Mouse (Mus musculus) megakaryocyte, embryonic 14.5 days (primary cell): ENCODE data around the gene Rhbdd2. TPM values are rescaled to one million over a fixed set of nuclear protein-coding genes. Genes with fewer than 3 reads are reported as not detected.

ENCODE experiments used
- H3K27me3 ChIP-seq: replicated peaks from 2 replicates; pipeline ENCODE3; 2012; ENCODE audit warnings: inconsistent platforms
- H3K36me3 ChIP-seq: replicated peaks from 2 replicates; pipeline ENCODE3; 2012; ENCODE audit warnings: low read length, inconsistent platforms, mixed read lengths
- H3K4me1 ChIP-seq: 2 replicates; pipeline ENCODE4 v1.6.1; 2012; ENCODE audit warnings: inconsistent platforms
- H3K4me3 ChIP-seq: replicated peaks from 2 replicates; pipeline ENCODE3; 2012; ENCODE audit warnings: moderate library complexity, mild to moderate bottlenecking, inconsistent platforms
- H3K9me3 ChIP-seq: 2 replicates; pipeline ENCODE4 v1.6.1; 2012; ENCODE audit warnings: inconsistent platforms
- FLI1 ChIP-seq: IDR thresholded peaks from 2 replicates; pipeline ENCODE4 v1.6.1; 2012; ENCODE audit warnings: low read length, inconsistent platforms, mixed read lengths
- GATA1 ChIP-seq: IDR thresholded peaks from 3 replicates; pipeline ENCODE4 v1.6.1; 2012; ENCODE audit warnings: mixed read lengths, low read length, inconsistent platforms, borderline replicate concordance
- polyA plus RNA-seq: library from polyadenylated mRNA; stranded (reverse); fragments of >175 nt; gene quantifications from 2 replicates; pipeline ENCODE4 v1.2.3, GENCODE M21; 2012; ENCODE audit warnings: low replicate concordance; ENCODE audit not compliant: insufficient read depth

Gene Rhbdd2
- polyA plus RNA-seq, 1 experiment, result 12.9 TPM

DNA sequence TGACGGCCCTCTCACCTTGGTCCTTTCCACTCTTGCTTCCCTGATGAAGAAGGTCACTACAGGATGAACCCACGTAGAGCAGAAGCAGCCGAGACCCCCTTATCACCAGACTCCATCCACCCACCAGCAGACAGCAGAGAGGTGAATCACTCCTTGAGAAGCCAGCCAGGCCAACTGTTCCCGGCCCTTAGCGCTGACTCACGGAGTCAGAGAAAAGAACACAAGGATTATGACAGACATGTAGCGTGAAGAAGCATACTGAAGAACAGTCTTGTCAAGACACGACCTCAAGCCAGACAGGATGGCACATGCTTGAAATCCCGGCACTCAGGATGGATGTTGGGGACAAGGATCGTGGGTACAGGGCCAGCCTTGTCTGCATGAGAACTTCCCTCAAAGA, 10.7 kb upstream of the Rhbdd2 start:
- no peak for TF ChIP-seq GATA1
- no peak for TF ChIP-seq FLI1
- H3K9me3 ChIP-seq, result no peaks in the 10 kb centered on the region
- peaks cover 5% of the 10 kb centered on the region; the same call in 1 of the 2 replicates for H3K4me1 ChIP-seq
- H3K4me3 ChIP-seq, result no peak overlapping the region
- H3K27me3 ChIP-seq, result peaks cover 35% of the 10 kb centered on the region
- H3K36me3 ChIP-seq, result no peaks in the 10 kb centered on the region

DNA sequence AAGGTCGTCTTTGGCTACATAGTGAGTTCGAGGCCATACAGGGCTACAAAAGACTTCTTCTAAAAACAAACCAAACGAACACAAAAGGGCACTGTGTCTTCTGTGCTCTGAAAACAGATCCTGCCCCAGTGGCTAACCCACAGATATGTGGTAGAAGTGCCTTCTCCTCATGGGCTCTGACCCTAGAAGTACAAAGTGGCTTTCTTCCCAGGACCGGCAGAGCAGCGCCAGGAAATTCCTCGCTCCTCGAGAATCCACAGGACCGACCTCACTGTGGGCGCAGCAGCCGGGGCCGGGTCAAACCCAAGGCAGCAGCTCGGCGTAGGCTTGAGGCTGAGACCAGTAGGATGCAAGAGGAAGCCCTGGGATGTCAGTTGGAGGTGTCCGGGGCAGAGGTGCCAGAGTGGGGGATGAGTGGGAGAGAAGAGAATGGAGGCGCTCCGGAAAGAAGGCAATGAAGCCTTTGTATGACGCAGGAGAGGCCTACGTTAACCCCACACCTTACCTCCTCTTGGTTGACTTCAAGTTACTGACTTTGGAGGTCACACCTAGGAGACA, 9.3 kb upstream of the Rhbdd2 start:
- no peak overlapping the region for H3K4me3 ChIP-seq
- no peak for TF ChIP-seq FLI1
- TF ChIP-seq GATA1, result no peak
- no peaks in the 10 kb centered on the region for H3K9me3 ChIP-seq
- peaks cover 3% of the 10 kb centered on the region; the same call in 1 of the 2 replicates for H3K4me1 ChIP-seq
- peaks cover 30% of the 10 kb centered on the region for H3K27me3 ChIP-seq
- H3K36me3 ChIP-seq, result no peaks in the 10 kb centered on the region

DNA sequence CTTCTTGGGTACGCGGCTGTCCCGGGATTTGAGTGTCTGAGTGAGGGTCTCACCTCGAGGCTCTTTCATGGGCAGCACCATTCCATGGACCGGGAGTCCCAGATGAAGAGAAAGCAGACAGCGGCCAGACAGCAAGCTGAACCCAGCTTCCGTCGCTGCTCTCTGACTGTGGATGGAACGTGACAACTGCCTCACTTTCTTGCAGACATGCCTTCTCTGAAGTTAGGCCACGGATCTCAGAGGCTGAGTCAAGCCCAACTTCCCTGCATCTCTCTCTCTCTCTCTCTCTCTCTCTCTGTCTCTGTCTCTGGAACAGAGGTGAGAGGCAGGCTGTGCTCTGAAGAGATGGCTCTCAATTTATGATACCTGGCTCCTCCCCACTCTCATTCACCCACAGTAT, 3.5 kb upstream of the Rhbdd2 start:
- H3K4me3 ChIP-seq, result peak overlapping the region; percentile 29
- TF ChIP-seq FLI1 (no peak), GATA1 (no peak)
- no peaks in the 10 kb centered on the region for H3K27me3 ChIP-seq
- peaks cover 44% of the 10 kb centered on the region for H3K4me1 ChIP-seq
- H3K9me3 ChIP-seq, result no peaks in the 10 kb centered on the region
- no peaks in the 10 kb centered on the region for H3K36me3 ChIP-seq

DNA sequence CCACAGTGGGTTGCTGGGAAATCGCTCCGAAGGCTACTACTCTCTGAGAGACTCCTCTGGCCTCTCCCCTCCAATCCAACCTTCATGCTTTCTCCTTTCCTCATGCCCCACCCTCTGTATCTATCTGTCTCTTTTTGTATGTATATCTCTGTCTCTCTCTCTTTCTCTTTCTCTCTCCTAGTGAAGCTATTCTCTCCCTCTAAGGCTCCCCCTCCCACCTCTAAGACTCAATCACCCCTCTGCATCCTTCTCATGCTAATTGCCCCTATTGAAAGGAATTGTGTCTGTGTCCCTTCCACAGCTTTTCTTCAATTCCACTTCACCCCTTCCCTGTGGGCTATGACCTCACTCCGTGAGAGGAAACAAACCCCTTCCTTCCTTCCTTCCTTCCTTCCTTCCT, 3.0 kb upstream of the Rhbdd2 start:
- H3K4me3 ChIP-seq, result no peak overlapping the region
- H3K4me1 ChIP-seq, result peaks cover 49% of the 10 kb centered on the region
- TF ChIP-seq GATA1 (no peak), FLI1 (no peak)
- no peaks in the 10 kb centered on the region for H3K36me3 ChIP-seq
- no peaks in the 10 kb centered on the region for H3K27me3 ChIP-seq
- H3K9me3 ChIP-seq, result no peaks in the 10 kb centered on the region

DNA sequence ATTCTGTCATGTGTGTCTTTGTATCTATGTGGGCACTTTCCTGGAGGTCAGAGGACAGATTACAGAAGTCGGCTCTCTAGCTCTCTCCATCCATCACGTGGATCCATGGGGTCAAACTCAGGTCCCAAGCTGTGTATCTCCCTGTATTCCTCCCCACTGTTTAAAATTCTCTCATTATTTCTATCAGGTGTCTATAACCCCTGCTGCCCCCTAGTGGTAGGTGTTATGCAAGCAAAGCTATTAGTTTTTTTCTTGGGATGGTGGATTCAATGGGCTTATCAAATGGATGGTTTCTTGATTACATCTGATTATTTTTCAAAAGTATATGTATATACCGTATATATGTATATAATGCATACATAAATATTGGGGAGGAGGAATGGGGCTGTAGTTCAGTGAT, 1.8 kb upstream of the Rhbdd2 start:
- no peak for TF ChIP-seq GATA1
- TF ChIP-seq FLI1, result no peak
- Histone ChIP-seq H3K27me3 (no peaks in the 10 kb centered on the region), H3K9me3 (no peaks in the 10 kb centered on the region), H3K36me3 (peaks cover 10% of the 10 kb centered on the region), H3K4me3 (no peak overlapping the region), H3K4me1 (peaks cover 61% of the 10 kb centered on the region)

DNA sequence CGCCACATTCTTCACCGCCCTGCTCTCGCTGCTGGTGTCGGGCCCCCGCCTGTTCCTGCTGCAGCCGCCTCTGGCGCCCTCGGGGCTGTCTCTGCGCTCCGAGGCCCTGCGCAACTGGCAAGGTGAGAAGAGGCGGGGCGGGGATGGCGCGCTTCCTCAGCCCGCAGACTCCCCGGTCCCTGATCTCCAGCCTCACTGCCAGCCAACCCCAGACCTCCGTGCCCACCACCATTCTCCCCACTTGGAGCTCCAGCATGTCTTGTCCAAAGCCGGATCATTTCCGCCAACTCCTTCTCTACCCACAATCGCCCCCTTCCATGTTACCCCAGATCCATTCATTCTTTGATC, 353 bp downstream of the Rhbdd2 start:
- H3K9me3 ChIP-seq, result no peaks in the 10 kb centered on the region
- TF ChIP-seq GATA1 (no peak), FLI1 (no peak)
- H3K36me3 ChIP-seq, result peaks cover 32% of the 10 kb centered on the region

DNA sequence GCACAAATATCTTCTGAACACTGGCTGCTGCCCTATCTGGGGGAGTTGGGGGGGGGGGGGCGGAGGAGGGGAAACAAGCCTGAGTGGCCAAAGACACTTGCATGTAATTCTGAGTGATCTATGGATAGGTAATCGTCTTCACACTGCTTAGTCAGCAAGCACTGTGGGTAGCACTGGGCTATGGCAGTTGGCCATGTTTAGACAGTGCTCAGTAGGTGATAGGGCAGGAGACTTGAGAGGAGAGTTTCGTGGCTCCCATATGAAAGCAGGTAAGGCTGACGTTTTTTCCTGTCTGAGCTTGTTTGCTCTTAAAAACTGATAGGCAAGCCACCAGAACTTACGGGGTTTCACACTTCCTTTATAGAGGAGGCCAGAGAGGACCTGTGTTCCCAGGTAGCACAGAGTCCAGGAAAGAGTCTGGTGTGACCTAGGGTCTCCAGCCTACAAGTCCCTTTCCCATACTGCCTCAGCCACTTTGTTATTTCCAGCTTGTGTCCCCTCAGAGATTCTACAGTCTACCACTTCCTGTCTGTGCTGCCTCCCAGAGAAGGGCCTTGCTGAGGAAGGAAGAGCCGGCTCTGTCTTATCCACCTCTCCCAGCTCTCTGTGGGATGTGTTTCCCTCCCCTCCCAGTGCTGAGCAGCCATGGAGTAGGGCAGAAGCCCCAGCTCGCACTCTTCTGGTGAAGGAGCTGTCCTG, 7.5 kb downstream of the Rhbdd2 start:
- Histone ChIP-seq H3K9me3 (no peaks in the 10 kb centered on the region), H3K27me3 (no peaks in the 10 kb centered on the region), H3K4me1 (peaks cover 77% of the 10 kb centered on the region), H3K4me3 (peak overlapping the region; percentile 48), H3K36me3 (peaks cover 71% of the 10 kb centered on the region)
- TF ChIP-seq GATA1 (no peak), FLI1 (no peak)

More for the DNA sequence above, 353 bp downstream of the Rhbdd2 start:
- Histone ChIP-seq H3K27me3 (no peaks in the 10 kb centered on the region), H3K4me1 (peaks cover 72% of the 10 kb centered on the region), H3K4me3 (peak overlapping the region; percentile 97)

DNA sequence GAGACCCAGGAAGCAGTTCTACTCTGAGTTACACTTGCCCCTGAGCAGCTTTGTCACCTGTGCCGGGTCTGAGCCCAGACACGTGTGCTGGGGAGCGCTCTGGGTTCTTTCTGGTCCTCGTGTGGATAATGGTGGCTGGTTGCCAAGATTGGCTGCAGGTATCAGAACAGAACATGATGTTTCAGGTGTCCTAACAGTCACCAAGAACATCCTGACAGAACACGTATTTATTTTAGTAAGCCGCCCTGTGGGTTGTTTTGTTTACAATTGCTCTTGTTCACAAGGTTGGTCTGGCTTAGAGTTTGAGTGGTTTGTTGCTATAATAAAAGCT, 8.0 kb downstream of the Rhbdd2 start:
- no peak for TF ChIP-seq FLI1
- TF ChIP-seq GATA1, result no peak

DNA sequence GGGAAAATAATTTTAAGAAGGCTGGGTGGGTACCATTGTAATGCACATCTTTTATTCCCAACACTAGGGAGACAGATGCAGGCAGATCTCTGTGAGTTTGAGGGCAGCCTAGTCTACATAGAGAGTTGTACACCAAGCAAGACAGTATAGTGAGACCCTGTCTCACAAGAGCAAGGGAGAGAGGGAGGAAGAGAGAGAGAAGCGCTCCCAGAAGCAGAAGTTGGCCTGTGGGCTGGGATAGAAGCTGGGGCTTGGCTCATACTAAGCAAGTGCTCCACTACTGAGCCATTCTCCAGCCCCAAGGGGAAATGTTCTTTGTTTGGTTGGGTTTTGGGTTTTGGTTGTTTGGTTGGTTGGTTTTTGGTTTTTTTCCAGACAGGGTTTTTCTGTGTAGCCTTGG, 8.6 kb downstream of the Rhbdd2 start:
- no peak overlapping the region for H3K4me3 ChIP-seq
- H3K4me1 ChIP-seq, result peaks cover 73% of the 10 kb centered on the region
- H3K27me3 ChIP-seq, result peaks cover 3% of the 10 kb centered on the region
- no peak for TF ChIP-seq GATA1
- TF ChIP-seq FLI1, result no peak
- peaks cover 69% of the 10 kb centered on the region for H3K36me3 ChIP-seq
- H3K9me3 ChIP-seq, result no peaks in the 10 kb centered on the region

More for the DNA sequence above, 8.0 kb downstream of the Rhbdd2 start:
- H3K4me1 ChIP-seq, result peaks cover 75% of the 10 kb centered on the region
- H3K9me3 ChIP-seq, result no peaks in the 10 kb centered on the region
- H3K36me3 ChIP-seq, result peaks cover 69% of the 10 kb centered on the region
- peak overlapping the region; percentile 48 for H3K4me3 ChIP-seq
- H3K27me3 ChIP-seq, result no peaks in the 10 kb centered on the region

DNA sequence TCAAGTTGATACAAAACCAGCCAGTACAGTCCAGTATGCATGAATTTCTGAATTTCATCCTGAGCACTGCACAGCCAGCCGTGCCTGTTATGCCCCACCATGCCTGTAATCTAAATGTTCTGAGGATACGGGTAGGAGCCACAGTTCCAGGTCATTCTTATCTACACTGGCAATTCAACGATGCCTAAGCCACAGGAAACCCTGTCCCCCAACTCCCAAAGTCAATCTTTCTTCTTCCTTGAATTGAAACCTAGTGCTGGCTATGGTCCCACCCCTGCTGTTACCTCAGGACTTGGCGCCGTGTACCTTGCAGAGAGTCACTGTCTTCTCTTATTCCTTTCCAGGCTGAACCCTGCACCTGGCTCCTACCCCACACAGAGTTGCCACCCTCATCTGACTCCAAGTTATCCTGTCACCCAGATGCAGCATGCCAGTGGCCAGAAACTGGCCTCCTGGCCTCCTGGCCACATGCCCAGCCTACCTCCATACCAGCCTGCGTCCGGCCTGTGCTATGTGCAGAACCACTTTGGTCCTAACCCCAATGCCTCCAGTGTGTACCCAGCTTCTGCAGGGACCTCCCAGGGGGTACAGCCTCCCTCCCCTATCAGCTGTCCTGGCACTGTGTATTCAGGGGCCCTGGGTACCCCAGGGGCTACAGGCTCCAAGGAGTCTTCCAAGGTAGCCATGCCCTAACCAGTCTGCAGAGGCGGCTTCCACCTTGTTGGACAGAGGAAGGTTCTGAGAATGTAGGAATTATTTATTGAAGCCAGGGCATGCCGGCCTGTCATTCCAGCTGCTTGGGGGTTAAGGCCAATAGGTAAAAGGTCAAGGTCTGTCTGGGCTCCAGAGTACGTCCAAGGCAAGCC, 10.5 kb downstream of the Rhbdd2 start:
- Histone ChIP-seq H3K4me3 (peak overlapping the region; percentile 65), H3K27me3 (peaks cover 6% of the 10 kb centered on the region), H3K36me3 (peaks cover 60% of the 10 kb centered on the region), H3K4me1 (peaks cover 70% of the 10 kb centered on the region), H3K9me3 (no peaks in the 10 kb centered on the region)
- TF ChIP-seq GATA1 (no peak; the same call in 2 of the 3 replicates), FLI1 (no peak)
